Mouse (Mus musculus) adrenal gland, adult 18-20 months (tissue): ENCODE measurements around the gene Gm49318. TPM values are rescaled to one million over a fixed set of nuclear protein-coding genes. Genes with fewer than 3 reads are reported as not detected.

Experiments used
- microRNA-seq, 2 experiments: library from miRNA; unstranded; fragments of <30 nt; microRNA quantifications; one replicate each; pipeline ENCODE4 v1.2.0; 2021; ENCODE audit warnings: borderline number of aligned reads in 2 of 2
- total RNA-seq, 2 experiments: library from RNA; stranded (reverse); gene quantifications; 1 replicate in 1 of 2; 2 replicates in 1 of 2; pipeline ENCODE4 v1.2.3; 2021

The Gm49318 gene
- total RNA-seq, 2 experiments from 2014 or later: 0.61 TPM; not detected in 1

Small RNA genes lying within 50 kb of the gene (microRNA-seq; reads per million reads assigned to microRNA genes)
- 0 to 0.47 reads per million in 2 experiments for gene Mir7084

Other genes with a start within 250 kb of the Gm49318 start
- 10 to 100 TPM in 1 of 2 experiments, 1 to 10 TPM in 1; 8.2 to 26.2 TPM for gene Angptl8, start 235.7 kb downstream of the Gm49318 start, total RNA-seq
- gene Dock6, start 218.6 kb downstream of the Gm49318 start, total RNA-seq: 10 to 100 TPM; 29.7 to 36.1 TPM
- 10 to 100 TPM; 40.6 to 43.4 TPM for gene Rab3d, start 153.1 kb downstream of the Gm49318 start, total RNA-seq
- gene Ccdc159, start 143.8 kb downstream of the Gm49318 start, total RNA-seq: 10 to 100 TPM; 10.7 to 11.2 TPM
- 100 to 1,000 TPM; 280 to 531 TPM for gene Tmem205, start 143.7 kb downstream of the Gm49318 start, total RNA-seq
- gene Plppr2, start 134.2 kb downstream of the Gm49318 start, total RNA-seq: 10 to 100 TPM; 19.4 to 22.3 TPM
- gene Swsap1, start 115.5 kb downstream of the Gm49318 start, total RNA-seq: 10 to 100 TPM; 12.3 to 14.2 TPM
- 1 to 10 TPM; 1.6 to 2.9 TPM for gene Epor, start 107.8 kb downstream of the Gm49318 start, total RNA-seq
- 10 to 100 TPM; 19.2 to 51.9 TPM for gene Rgl3, start 81.8 kb downstream of the Gm49318 start, total RNA-seq
- gene Ccdc151, start 68.6 kb downstream of the Gm49318 start, total RNA-seq: 1 to 10 TPM in 1 of 2 experiments, under 1 TPM in 1; 0.77 to 1.1 TPM
- gene Prkcsh, start 68.5 kb downstream of the Gm49318 start, total RNA-seq: 100 to 1,000 TPM; 132 to 173 TPM
- 1 to 10 TPM; 2.7 to 2.8 TPM for gene Elavl3, start 19.2 kb downstream of the Gm49318 start, total RNA-seq
- 1 to 10 TPM; 8.4 to 8.7 TPM for gene Zfp653, start 117 bp upstream of the Gm49318 start, total RNA-seq
- gene Ecsit, start 14.2 kb upstream of the Gm49318 start, total RNA-seq: 10 to 100 TPM; 49.0 to 64.4 TPM
- gene Cnn1, start 28.0 kb upstream of the Gm49318 start, total RNA-seq: 1 to 10 TPM in 1 of 2 experiments, under 1 TPM in 1; 0.99 to 2.7 TPM
- 10 to 100 TPM; 73.3 to 81.8 TPM for gene Elof1, start 45.9 kb upstream of the Gm49318 start, total RNA-seq
- gene Acp5, start 64.5 kb upstream of the Gm49318 start, total RNA-seq: 10 to 100 TPM; 46.9 to 92.0 TPM
- gene Pigyl, start 85.6 kb upstream of the Gm49318 start, total RNA-seq: 10 to 100 TPM; 42.5 to 44.3 TPM
- 1 to 10 TPM; 1.8 to 2.0 TPM for gene Zfp872, start 116.8 kb upstream of the Gm49318 start, total RNA-seq
- 10 to 100 TPM; 35.5 to 44.0 TPM for gene Zfp809, start 154.5 kb upstream of the Gm49318 start, total RNA-seq
- under 1 TPM; 0.50 to 0.61 TPM for gene Zfp599, start 188.6 kb upstream of the Gm49318 start, total RNA-seq
- 1 to 10 TPM; 4.4 to 4.7 TPM for gene Zfp810, start 236.4 kb upstream of the Gm49318 start, total RNA-seq